Mouse (Mus musculus) liver, embryonic 16.5 days (tissue): ENCODE results near the gene Rad52. TPM values are rescaled to one million over a fixed set of nuclear protein-coding genes. Genes with fewer than 3 reads are reported as not detected.

Source experiments
- polyA plus RNA-seq: library from polyadenylated mRNA; unstranded; fragments of >200 nt; fragmentation: Nextera tagmentation; extraction: Ambion mirVana; gene quantifications from 2 replicates; pipeline ENCODE4 v1.2.1, GENCODE M21; 2015

Rad52 gene
- polyA plus RNA-seq, 1 experiment from 2014 or later: 8.3 TPM

Other genes starting within 250 kb of the Rad52 start
- gene Erc1, start 54.5 kb upstream of the Rad52 start, polyA plus RNA-seq: 2.4 and 2.7 TPM in 2 replicates
- gene Wnk1, start 136.0 kb downstream of the Rad52 start, polyA plus RNA-seq: 23.2 and 28.8 TPM in 2 replicates
- gene Ninj2, start 190.7 kb downstream of the Rad52 start, polyA plus RNA-seq: 0.15 and 0.18 TPM in 2 replicates